26 mouse cellular contexts compared by ENCODE assay signal in genomic region chr9:87004701-87005434, GRCm38 (mm10). TPM values are rescaled to one million over a fixed set of nuclear protein-coding genes. Genes with fewer than 3 reads are reported as not detected.
DNase-seq lines count a peak whose midpoint lies in the region; ATAC-seq and TF ChIP-seq lines count a peak whose summit lies in the region.
"Had no signal": no experiment of that assay in that cellular context is flagged by ENCODE, and none has a peak within 500 bp of the region (broad histone marks: within the 10 kb centered on the region; RNA-seq: fewer than 3 reads in every experiment).

No protein-coding gene starts in this region.

- H3K4me3 ChIP-seq in cerebellum, adult 2 months (replicated peaks; ENCODE audit: insufficient read depth, low read depth, low read length), result no peak overlapping the region
- no peak overlapping the region for H3K4me3 ChIP-seq in heart, embryonic 16.5 days (ENCODE audit: low read length)
- H3K4me3 ChIP-seq: embryonic facial prominence, embryonic 15.5 days; hindbrain, embryonic 15.5 days; limb, embryonic 10.5 days; liver, embryonic 15.5 days; lung, embryonic 15.5 days; megakaryocyte, embryonic 14.5 days; midbrain, embryonic 13.5 days; neural tube, embryonic 12.5 days had no signal

- DNase-seq in adrenal gland, adult (ENCODE audit: inconsistent age in 2 of 2, low spot score in 1 of 2), result peak; percentile 24 to 52
- DNase-seq in adrenal gland, postnatal 25 days, result no peak
- DNase-seq in cerebellum, adult 2 months, result peak in 1 of 2 experiments; percentile 58
- DNase-seq in cerebellum, adult 11 months, result no peak
- DNase-seq in heart, postnatal 14 days, result no peak
- peak; percentile 42 to 50 for DNase-seq in cerebellum, postnatal 14 days
- DNase-seq in testis, postnatal 14 days (ENCODE audit: low spot score), result no peak
- DNase-seq: adrenal gland, adult 8-10 months; kidney, adult 9 months; kidney, postnatal 14 days; liver; lung, postnatal 36 days had no signal

- no peak overlapping the region for H3K9ac ChIP-seq in heart, embryonic 16.5 days (ENCODE audit: low read length)
- H3K9ac ChIP-seq: embryonic facial prominence, embryonic 15.5 days; hindbrain, embryonic 15.5 days; liver, embryonic 15.5 days; lung, embryonic 15.5 days; midbrain, embryonic 13.5 days; neural tube, embryonic 12.5 days had no signal

- no peaks in the 10 kb centered on the region for H3K9me3 ChIP-seq in heart, embryonic 16.5 days (replicated peaks; ENCODE audit: control insufficient read depth, low read length)
- H3K9me3 ChIP-seq: embryonic facial prominence, embryonic 15.5 days; hindbrain, embryonic 15.5 days; limb, embryonic 10.5 days; liver, embryonic 15.5 days; lung, embryonic 15.5 days; megakaryocyte, embryonic 14.5 days; midbrain, embryonic 13.5 days; neural tube, embryonic 12.5 days had no signal

- no peaks in the 10 kb centered on the region for H3K27me3 ChIP-seq in cerebellum, adult 2 months (ENCODE audit: control insufficient read depth, insufficient read depth, low read length)
- H3K27me3 ChIP-seq in heart, embryonic 16.5 days (ENCODE audit: control insufficient read depth, insufficient read depth, low read length), result no peaks in the 10 kb centered on the region
- H3K27me3 ChIP-seq: embryonic facial prominence, embryonic 15.5 days; hindbrain, embryonic 15.5 days; liver, embryonic 15.5 days; lung, embryonic 15.5 days; midbrain, embryonic 13.5 days; neural tube, embryonic 12.5 days had no signal

- H3K4me2 ChIP-seq in heart, embryonic 16.5 days (ENCODE audit: low read depth, low read length), result no peak overlapping the region
- H3K4me2 ChIP-seq: embryonic facial prominence, embryonic 15.5 days; hindbrain, embryonic 15.5 days; liver, embryonic 15.5 days; lung, embryonic 15.5 days; midbrain, embryonic 13.5 days; neural tube, embryonic 12.5 days had no signal

- 39% methylated on average over 6 of the region's 6 CpGs for WGBS in cerebellum, adult 2 months
- 47% methylated on average over 6 of the region's 6 CpGs for WGBS in heart, embryonic 16.5 days

- ATAC-seq in heart, embryonic 16.5 days (replicated peaks; ENCODE audit: extremely low read depth, insufficient read depth, low FRiP score), result peak; percentile 76
- ATAC-seq: forebrain, embryonic 14.5 days; midbrain, embryonic 13.5 days had no signal

- H3K4me1 ChIP-seq in cerebellum, adult 2 months (ENCODE audit: control insufficient read depth, insufficient read depth, low read length), result peaks cover 19% of the 10 kb centered on the region
- H3K4me1 ChIP-seq in heart, embryonic 16.5 days (ENCODE audit: control insufficient read depth, insufficient read depth, low read length), result peaks cover 10% of the 10 kb centered on the region
- H3K4me1 ChIP-seq: embryonic facial prominence, embryonic 15.5 days; hindbrain, embryonic 15.5 days; limb, embryonic 10.5 days; liver, embryonic 15.5 days; lung, embryonic 15.5 days; midbrain, embryonic 13.5 days; neural tube, embryonic 12.5 days had no signal

- H3K27ac ChIP-seq in cerebellum, adult 2 months (ENCODE audit: insufficient read depth, low read length), result peak overlapping the region; percentile 43; the same call in 1 of the 2 replicates
- peak overlapping the region; percentile 40 for H3K27ac ChIP-seq in heart, embryonic 16.5 days (ENCODE audit: low read length)
- H3K27ac ChIP-seq: embryonic facial prominence, embryonic 15.5 days; hindbrain, embryonic 15.5 days; limb, embryonic 10.5 days; liver, embryonic 15.5 days; lung, embryonic 15.5 days; midbrain, embryonic 13.5 days; neural tube, embryonic 12.5 days had no signal

- H3K36me3 ChIP-seq in heart, embryonic 16.5 days (ENCODE audit: control insufficient read depth, insufficient read depth), result no peaks in the 10 kb centered on the region
- H3K36me3 ChIP-seq: embryonic facial prominence, embryonic 15.5 days; hindbrain, embryonic 15.5 days; limb, embryonic 10.5 days; liver, embryonic 15.5 days; lung, embryonic 15.5 days; midbrain, embryonic 13.5 days; neural tube, embryonic 12.5 days had no signal

- intact Hi-C loops in heart, postnatal 14 days (cut with DNase I), result no loop called here

- TF ChIP-seq CTCF in cerebellum, adult 2 months (IDR thresholded peaks at IDR 0.05; ENCODE audit: borderline replicate concordance, insufficient read depth, low read depth, low read length), result no peak

- no peak for TF ChIP-seq POLR2A in cerebellum, adult 2 months (IDR thresholded peaks at IDR 0.05; ENCODE audit: borderline replicate concordance, insufficient read depth, low read length)

RNA-seq across cellular contexts. Expression of gene Ripply2, which starts 10.5 kb away (rescaled TPM):
- total RNA-seq in adrenal gland, postnatal 25 days (2021), result 1.4 TPM in 1 of 2 replicates, not detected in the other
- 10.0 and 13.2 TPM in 2 replicates for polyA plus RNA-seq in cerebellum, adult 2 months (2012; rRNA removed)
- polyA plus RNA-seq in heart, embryonic 16.5 days (2015; fragmentation: Nextera tagmentation; extraction: Ambion mirVana), result 0.75 and 1.1 TPM in 2 replicates
- total RNA-seq in heart, postnatal 14 days (2021), result not detected
- total RNA-seq: gastrocnemius, adult 8-10 months; hematopoietic stem cell, adult 5-6 weeks had no signal
- polyA plus RNA-seq: embryonic facial prominence, embryonic 15.5 days; gonadal fat pad, adult 2 months; liver, embryonic 15.5 days; lung, embryonic 15.5 days; urinary bladder, adult 2 months had no signal

RNA-seq across cellular contexts. Expression of gene Cyb5r4, which starts 16.9 kb away (rescaled TPM):
- 44.0 and 53.1 TPM in 2 replicates for total RNA-seq in adrenal gland, postnatal 25 days (2021)
- 33.6 and 34.3 TPM in 2 replicates for polyA plus RNA-seq in cerebellum, adult 2 months (2012; rRNA removed)
- 46.9 and 53.8 TPM in 2 replicates for polyA plus RNA-seq in heart, embryonic 16.5 days (2015; fragmentation: Nextera tagmentation; extraction: Ambion mirVana)
- 10 to 100 TPM; 26.3 to 29.0 TPM for total RNA-seq in heart, postnatal 14 days (2021)

Comparison
In these comparisons a context has a peak if more than half of its experiments do, and no peak if none do; other contexts are left out.
1. DNase-seq: peak in adrenal gland, adult (2 of 2) and cerebellum, postnatal 14 days (2 of 2); none in adrenal gland, postnatal 25 days (single experiment), cerebellum, adult 11 months (single experiment), heart, postnatal 14 days (0 of 2) and testis, postnatal 14 days (single experiment).